Mouse (Mus musculus): ENCODE measurements around the gene Pam16. TPM values are rescaled to one million over a fixed set of nuclear protein-coding genes. Genes with fewer than 3 reads are reported as not detected.
A peak's percentile ranks its signal among the peaks of the same experiment; 100 is the strongest.

Gene Pam16
- polyA plus RNA-seq (2015; fragmentation: Nextera tagmentation; extraction: Ambion mirVana): 147 and 155 TPM in 2 replicates

DNA sequence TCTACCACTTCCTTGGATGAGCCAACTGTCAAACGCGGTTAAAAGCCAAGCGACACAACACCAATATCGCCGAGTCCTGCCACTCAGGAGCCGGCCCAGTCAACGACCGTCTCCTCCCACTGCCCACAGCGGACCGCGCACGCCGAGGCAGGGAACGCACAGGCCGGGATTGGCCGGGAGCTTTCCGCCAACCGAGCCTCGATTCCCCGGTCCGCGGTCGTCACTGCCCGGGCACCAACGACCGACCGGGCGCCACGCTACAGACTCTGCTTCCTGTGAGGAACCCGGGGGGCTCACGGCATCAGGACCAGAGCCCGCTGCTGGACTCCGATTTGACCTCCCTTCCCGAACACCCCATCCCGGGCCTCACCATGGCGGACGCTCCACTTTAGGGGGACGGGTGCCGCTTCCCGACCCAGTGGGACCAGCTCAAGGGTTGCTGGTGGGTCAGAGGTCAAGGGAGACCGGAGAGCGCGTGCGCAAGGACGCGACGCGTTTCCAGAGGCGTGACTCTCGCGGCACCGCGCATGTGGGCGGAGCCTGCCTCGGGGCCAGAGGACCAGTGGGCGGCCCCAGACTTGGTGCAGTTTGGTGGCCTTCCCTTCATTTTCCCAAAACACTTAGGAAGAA lies at the start of gene Pam16:
Pam16 (minus strand) TSS at position 508 of the 630 bp plus-strand sequence.
- peak; percentile 89 for DNase-seq (ENCODE audit: low spot score)

DNA sequence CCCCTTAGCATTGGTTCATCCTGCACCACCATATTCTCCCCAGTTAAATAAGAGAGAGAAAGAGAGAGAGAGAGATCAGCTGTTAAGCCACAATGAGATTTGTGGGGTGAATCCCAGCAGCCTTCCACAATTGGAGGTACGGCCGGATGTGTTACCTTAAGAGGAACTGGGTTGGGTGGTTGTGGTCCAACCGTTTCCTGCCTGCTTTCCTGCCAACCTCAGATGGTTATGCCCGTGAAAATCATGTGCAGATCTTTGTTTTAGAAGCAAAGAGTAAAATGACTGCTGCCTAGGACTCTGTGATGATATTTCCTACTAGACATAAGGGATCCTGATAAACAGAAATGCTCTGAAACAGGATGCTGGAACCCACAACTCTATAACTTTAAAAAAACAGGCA lies 49.3 kb upstream of the Pam16 start:
- DNase-seq (ENCODE audit: low spot score): peak; percentile 89

DNA sequence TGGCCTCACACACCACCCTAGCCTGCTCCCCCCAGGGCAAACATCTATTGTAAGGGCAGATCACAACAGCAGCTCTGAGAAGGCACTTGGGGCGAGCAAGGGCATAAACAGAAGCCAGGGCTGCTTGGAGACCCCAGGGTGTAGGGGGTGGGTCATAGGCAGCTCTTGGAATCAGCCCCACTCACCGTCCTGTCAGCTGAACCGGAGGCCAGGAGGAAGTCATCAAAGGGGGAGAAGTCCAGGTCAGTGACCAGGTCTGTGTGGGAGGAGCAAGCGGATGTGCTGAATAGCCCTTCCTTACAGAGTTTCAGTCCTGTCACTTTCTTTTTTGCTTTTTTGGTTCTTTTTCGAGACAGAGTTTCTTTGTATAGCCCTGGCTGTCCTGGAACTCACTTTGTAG lies 45.5 kb upstream of the Pam16 start:
- DNase-seq (ENCODE audit: low spot score): no peak

DNA sequence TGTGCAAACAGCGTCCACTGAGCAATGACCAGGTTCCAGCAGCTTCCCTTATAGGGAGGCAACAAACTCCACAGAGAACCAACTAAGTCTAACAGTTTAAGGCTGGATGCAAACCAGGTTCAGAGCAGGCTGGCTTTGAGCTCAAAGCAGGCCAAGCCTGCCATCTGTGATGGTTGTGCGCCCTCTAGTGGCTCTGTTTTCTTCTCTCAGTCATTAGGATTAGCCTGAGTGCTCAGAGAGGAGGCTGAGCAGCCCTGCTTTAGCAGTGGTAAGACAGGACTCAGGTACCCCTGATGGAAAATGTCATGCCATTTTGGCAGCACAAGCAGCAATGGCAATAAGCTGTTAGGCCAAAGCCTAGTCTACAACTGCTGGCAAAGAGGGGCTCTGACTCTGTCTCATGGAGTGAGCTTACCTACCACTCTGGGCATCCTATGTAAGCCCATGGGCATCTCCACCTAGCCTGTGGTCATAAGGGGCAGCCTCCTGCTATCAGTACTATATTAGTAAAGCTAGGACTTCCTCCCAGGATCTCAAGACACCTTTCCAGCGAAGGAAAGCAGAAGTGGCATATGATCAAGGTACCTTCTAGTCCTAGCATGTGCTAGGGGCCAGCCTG lies 42.5 kb upstream of the Pam16 start:
- peak; percentile 89 for DNase-seq (ENCODE audit: low spot score)

DNA sequence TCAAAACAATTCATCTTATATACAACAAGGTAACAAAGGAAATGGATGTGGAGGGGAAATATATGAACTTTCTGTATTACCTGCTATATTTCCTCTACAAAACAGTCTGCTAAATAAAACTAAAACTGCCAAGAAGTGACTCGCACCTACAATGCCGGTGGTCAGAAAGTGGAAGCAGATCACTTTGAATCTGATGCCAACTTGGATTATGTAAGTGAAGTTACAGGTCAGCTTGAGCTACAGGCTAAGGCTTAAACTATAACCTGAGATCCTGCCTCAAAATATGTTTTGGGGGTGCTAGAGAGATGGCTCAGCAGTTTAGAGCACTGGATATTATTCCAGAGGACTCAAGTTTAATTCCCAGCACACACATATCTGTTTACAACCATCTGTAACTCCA lies 40.9 kb upstream of the Pam16 start:
- DNase-seq (ENCODE audit: low spot score): no peak

DNA sequence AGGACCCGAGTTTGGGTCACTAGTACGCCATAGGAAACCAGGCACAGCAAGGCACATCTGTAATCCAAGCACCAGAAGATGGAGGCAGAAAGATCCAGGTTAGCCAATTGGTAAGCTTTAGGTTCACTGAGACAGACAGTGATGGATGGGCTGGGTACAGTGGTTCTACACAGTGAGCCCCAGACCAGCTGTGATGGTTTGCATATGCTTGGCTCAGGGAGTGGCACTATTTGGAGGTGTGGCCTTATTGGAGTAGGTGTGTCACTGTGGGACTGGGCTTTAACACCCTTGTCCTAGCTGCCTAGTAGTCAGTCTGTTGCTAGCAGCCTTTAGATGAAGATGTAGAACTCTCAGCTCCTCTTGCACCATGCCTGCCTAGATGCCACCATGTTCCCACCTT lies 39.0 kb upstream of the Pam16 start:
- DNase-seq (ENCODE audit: low spot score): no peak

DNA sequence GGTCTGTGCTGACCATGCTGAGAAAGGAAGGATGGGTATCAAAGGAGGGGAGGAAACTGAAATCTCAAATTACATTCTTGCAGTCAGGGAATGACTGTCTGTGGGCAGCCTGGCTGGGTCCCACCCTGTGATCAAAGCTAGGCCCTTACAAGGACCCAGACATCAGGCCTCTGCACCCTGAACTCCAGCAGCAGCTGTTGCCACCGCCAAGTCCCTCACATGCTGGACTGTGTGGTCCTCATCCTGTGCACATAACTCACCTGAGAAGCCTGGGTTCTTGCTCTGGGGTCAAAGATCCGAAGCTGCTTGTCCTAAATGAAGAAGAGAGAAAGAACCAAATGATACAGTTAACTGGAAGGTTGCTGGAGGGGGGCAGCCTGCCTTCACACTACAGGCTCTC lies 36.8 kb upstream of the Pam16 start:
- DNase-seq (ENCODE audit: low spot score): no peak

DNA sequence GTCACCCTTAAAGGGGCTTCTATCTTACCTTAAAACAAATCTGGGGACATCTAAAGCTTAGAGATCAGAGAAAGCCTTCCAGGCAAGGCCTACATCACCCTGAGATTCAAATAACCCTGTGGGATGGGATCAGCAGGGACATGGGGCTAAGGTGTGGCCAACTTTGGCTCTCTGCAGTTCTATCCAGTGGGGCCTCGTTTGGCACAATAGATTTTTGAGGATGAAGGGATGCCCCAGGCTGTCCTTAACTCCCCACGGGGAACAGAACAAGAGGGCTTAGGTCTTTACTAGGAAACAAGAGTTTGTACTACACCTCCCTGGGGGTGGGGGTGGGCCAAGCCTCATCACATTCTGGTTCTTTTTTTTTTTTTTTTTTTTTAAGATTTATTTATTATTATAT lies 34.5 kb upstream of the Pam16 start:
- no peak for DNase-seq (ENCODE audit: low spot score)

DNA sequence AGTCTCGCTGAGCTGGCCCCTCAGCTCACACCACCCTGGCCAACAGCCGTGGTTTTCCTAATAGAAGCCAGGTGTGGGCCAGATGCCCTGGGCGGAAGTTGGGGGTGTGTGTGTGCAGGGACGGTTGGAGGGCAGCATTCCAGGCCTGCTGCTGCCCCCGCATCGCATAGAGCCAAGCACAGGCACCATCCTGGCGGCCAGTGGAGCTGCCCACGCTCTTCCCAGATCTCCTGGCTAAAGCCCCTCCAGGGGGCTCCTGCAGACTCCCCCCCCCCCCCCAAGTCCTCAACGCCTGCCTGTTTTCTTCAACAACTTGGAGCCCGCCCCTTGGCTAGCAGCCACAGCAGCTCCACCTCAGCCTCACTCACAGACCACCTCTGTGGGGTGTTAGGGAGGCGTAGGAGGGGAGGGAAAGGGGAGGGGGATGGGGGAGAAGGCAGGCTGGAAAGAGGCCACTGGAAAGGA lies 34.0 kb upstream of the Pam16 start:
- no peak for DNase-seq (ENCODE audit: low spot score)

DNA sequence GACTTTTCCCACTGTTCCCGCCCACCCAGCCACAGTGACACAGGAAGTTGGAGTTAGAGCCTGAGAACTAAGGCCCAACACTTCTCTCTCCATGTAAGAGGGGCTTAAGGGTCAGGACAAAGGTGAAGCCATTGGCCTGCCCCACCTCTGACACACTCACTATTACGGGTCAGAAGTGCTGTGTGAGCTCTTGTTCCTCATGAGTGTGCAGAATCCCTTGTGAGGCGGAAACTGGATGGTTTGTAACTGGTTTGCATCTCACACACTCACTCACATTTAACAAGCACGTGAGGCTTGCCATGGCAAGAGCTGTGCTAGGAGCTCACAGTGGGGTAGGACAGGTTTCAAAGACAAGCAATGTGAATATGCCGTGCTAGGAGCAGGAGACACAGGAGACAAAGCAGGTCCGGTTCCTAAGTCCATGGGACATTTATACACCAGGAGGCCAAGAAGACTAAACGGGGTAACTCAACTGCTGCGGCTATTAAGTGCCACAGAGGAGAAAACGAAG lies 31.8 kb upstream of the Pam16 start:
- no peak for DNase-seq (ENCODE audit: low spot score)

DNA sequence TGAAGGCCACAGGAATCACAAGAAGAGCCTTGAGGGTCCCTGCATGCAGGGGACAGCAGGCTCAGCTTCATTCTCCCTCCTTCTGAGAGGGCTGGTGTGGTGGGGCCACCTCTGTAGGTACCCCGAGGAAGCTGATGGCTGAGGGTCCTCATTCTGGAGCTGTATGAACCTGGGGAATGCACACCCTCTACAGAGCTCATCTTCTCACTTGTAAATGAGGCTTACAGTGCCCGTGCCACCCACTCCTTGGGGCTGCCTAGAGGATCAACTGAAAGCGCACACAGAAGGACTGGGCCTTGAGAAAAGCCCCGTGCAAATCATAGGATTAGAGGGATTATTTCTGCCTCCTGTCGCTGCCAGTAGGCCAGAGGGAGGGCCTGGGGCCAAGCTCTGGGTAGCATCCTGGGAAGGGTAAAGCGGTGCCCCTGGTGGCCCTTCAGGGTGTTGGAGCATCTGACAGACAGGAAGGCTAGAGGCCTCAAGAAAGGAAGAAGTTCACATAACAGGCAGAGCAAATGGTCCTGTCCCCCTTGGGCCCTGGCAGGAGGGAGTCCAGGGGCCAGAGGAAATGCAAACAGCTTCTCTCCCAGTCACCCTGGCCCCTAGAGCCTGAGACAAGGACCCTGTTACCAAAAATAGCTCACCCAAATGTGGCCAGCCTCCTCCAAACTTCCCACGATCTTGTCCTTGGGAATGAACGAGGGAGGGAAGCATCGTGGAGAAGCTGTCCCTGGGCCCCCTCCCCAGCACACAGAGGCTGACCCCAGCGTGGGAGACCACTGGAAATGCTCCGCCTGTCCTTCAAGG lies 31.2 kb upstream of the Pam16 start:
- no peak for DNase-seq (ENCODE audit: low spot score)

DNA sequence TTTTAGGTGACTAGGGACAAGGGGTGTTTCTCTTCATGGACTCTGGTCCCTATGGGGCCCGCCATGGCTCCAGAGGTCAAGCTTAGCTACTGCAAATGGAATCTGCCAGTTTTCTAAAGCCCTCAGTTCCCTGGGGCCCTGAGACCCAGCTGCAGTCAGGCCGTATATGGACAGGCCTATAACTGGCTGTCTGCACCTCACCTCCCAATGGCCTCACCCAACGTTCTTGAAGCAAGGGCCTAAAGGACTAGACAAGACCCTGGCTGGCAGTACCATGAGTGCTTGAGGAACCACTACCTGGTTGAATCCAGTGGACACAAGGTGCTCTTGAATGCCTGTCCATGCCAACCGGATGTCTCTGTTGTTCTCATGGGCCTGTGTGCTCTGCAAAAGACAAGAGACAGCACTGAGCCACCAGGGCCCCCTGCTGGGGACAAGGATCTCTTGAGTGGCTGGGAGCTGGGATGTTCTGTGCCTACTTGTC lies 30.5 kb upstream of the Pam16 start:
- no peak for DNase-seq (ENCODE audit: low spot score)

DNA sequence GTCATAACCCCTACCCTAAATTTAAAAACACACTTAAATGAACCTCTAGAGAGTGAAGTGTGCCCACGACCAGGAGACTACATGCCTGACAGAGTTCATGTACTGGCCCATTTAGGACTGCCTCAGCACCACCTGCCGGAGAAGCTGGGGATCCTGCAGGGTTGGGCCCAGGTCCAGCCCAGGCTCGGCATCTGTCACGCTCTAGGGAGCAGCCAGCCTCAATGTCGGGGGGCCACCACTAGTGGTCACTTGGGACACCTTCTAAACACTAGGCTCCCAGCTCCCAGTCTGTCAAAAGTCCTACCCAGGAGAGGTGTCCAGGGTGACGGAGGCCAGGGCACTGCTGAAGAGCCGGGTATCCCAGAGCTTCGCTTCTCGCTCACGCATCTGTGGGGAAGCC lies 29.9 kb upstream of the Pam16 start:
- DNase-seq (ENCODE audit: low spot score): no peak

DNA sequence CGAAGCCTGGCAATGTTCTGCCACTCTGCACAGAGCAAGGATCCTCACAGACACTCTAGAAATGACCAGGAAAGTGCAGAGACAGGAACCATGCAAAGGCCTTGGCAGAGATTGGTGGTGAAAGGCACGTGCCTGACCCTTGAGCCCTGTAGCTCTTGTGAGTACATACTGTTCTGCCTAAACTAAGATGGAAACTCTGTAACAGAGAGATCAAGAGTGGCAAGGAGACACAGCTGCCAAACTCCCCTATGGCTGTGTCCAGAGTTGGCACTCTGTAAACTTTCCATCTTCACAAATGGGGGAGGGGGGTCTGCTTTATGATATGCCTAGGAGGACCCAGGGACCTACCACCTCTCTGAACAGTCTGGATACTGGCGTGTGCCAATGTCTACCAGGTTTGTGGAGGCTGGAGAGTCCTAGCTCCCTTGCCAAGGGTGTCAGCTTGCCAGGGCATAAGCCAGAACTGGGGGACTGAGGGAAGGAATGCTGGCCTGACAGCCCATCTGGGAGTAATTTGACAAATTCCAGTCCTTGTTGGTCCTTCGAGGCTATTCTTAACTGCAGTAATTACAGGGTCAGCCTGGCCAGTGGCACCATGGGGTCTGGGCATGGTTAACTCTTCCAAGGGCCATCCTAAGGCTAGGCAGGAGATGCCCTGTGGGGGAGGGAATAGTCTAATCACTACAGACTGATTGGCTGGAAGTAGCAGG lies 28.1 kb upstream of the Pam16 start:
- no peak for DNase-seq (ENCODE audit: low spot score)

DNA sequence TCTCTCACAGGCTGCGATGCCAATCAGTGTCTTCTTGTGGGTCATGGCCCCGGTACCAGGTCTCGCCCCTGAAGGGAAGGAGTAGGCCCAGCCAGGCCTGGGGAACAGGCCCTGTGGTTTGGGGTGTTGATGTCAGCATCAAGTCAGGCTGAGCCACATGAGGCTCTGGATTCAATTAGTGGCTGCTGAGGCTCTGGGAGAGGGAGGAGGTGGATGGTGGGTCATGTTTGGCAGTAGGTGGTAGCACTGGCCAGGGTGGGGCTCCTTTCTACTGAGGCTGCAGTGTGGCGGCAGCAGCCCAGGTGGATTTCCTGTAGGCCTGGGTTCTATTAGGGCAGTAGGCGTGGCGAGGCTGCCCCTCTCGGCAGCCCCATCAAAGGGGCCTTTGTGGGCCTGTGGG lies 26.8 kb upstream of the Pam16 start:
- DNase-seq (ENCODE audit: low spot score): no peak

DNA sequence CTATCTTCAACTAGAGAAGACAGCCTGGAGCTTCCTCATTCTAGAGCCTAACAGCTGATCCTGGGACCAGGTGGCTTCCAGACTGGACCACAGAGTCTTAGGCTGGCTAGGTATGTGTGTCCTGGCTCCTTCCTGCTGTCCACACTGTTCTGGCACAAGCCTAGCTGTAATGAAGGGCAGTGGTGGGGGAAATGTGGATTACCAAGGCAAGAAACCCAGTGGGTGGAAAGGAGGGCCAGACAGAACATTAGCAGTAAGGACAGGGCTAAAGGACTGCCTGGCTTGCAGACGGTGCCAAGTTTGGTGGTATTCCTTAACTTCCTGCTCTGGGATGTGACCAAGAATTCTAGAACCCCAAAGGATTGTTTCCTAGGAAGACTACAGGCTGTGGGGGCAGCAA lies 26.3 kb upstream of the Pam16 start:
- no peak for DNase-seq (ENCODE audit: low spot score)

DNA sequence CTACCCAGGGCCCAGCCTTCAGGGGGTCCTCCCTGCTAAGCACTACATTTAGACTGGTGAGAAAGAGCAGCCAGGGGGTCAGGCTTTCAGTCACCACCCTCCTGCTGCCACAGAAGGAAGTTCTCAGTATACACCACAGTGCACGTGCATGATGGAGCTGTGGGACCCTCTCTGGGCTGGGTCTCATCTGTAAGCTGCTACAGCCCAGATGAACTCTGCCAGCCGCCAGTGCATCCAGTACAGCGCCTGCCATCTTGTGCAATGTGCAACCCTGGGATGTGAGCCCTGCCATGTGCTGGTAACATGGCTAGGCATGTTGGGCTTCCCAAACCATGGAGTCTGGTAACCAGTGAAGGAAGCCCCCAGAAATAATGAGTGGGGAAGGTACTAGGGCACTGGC lies 25.4 kb upstream of the Pam16 start:
- DNase-seq (ENCODE audit: low spot score): no peak

DNA sequence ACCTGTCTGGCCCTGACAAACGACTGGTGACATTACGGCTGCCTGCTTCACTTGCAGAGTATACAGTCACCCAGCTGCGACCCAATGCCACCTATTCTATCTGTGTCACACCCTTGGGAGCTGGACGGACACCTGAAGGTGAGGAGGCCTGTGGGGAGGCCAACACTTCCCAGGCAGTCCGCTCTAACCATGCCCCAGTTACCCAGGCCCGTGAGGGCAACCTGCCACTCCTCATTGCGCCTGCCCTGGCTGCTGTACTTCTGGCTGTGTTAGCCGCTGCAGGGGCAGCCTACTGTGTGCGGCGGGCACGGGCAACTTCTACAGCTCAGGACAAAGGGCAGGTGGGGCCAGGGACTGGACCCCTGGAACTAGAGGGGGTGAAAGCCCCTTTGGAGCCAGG lies 24.9 kb upstream of the Pam16 start:
- no peak for DNase-seq (ENCODE audit: low spot score)

DNA sequence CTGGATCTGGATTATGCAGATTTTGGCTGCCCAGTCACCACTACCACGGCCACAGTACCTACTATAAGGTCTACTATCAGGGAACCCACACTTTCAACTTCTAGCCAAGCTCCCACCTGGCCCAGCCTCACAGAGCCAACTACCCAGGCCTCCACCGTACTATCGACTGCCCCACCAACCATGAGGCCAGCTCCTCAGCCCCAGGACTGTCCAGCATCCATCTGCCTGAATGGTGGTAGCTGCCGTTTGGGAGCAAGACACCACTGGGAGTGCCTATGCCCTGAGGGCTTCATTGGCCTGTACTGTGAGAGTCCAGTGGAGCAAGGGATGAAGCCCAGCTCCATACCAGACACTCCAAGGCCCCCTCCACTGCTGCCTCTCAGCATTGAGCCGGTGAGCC lies 24.4 kb upstream of the Pam16 start:
- no peak for DNase-seq (ENCODE audit: low spot score)

DNA sequence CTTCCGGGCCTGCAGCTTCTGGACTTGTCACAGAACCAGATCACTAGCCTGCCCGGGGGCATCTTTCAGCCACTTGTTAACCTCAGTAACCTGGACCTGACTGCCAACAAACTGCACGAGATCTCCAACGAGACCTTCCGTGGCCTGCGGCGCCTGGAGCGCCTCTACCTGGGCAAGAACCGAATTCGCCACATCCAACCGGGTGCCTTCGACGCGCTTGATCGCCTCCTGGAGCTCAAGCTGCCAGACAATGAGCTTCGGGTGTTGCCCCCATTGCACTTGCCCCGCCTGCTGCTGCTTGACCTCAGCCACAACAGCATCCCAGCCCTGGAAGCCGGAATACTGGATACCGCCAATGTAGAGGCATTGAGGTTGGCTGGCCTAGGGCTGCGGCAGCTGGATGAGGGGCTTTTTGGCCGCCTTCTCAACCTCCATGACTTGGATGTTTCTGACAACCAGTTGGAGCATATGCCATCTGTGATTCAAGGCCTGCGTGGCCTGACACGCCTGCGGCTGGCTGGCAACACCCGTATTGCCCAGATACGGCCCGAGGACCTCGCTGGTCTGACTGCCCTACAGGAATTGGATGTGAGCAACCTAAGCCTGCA lies 23.7 kb upstream of the Pam16 start:
- no peak for DNase-seq (ENCODE audit: low spot score)

DNA sequence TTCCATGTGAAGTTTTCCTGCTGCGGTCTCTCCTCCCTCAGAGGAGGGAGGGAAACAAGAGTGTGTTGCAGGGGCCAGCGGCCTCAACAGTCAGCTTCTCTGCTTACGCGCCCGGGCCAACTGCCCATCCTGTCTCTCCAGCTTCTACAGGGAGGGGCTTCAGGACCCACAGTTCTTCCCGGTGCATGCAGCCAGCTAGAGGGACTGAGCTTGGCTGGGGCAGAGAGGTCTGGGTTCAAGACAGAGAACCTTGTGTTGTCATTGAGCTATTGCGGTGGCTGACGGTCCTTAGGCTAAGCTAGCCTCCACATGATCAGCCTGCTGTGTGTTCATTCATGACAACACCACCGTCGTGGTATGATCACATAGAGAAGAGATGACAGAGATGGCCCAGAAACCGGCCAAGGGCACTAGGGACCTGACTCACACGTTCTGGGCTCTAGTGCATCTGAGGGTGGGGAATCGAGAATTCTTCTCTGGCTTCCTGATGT lies 22.9 kb upstream of the Pam16 start:
- no peak for DNase-seq (ENCODE audit: low spot score)
